Mouse (Mus musculus): ENCODE results near the gene Nrp1.

Nrp1 gene

GRCm38 (mm10) chr8:128417956-128418796 lies 59.8 kb downstream of the Nrp1 start:
- in situ Hi-C loops (cut with MboI), result no loop called here

- in situ Hi-C loops (cut with MboI), result no loop called here
These were observed 61.6 kb downstream of the Nrp1 start for GRCm38 (mm10) chr8:128419984-128420383.

GRCm38 (mm10) chr8:128420402-128420801 lies 62.0 kb downstream of the Nrp1 start:
- in situ Hi-C loops (cut with MboI), result no loop called here

DNA sequence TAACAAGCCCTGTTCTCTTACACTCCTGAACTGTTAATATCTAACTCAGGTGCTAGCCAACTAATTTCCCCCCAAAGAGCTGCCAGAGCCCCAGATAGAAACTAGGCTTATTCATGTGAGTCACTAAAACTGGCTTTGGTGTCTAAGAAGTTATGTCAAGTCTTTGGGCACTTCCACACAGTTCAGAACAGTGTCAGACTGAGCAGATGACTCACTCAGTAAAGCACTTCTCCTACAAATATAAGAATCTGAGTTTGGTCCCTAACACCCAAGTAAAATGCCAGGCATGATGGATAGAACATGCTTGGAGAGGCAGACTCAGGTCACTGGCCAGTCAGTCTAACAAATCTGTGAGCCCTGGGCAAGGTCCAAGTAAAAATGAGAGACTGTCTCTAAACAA lies 65.4 kb downstream of the Nrp1 start:
- in situ Hi-C loops (cut with MboI), result no loop called here

DNA sequence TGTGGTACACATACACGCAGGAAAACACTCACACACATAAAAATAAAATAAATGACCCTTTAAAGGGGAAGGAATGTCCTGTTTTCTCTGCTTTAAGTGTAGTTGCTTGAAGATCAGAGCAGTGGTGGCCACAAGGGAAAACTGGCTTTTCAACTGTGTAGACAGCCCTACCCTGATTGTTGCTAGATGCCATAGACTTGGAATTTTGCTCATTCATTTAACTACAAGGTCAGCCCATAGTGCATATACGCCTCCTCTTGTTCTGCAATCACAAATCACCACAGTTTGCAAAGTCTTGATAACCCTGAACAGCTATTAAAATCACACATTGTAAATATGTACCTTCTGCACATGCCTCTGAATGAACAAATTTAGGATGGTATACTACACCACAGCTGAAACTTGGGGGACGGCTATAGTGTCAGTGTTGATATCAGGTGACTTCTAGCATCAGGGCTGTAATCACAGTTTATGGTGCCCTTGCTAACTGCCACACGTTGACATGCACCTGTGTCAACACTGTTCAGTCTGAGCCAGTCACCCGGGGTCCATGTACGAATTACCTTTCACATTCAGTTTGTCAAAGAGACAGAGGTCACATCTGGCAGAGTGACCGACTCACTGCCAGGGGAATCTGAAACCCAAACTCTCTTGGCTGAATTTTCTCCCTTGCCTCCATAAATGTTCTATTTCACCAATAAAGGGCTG lies 66.4 kb downstream of the Nrp1 start:
- in situ Hi-C loops (cut with MboI), result no loop called here

DNA sequence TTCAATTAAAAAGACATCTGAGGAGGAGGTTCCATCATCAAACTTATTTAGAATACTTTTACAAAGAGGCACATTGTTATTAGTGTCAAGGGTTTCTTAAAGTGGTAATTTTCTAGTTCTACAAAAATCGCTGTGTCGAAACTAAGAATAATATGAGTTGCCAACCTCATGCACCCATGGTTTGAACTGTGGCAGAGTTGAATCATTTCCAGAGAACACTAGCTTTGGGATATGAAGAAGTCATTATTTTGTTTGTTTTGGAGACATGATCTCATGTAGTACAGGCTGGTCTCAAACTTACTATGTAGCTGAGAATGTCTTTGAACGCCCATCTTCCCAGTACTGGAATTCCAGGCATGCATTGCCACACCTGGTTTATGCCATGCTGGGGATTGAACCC lies 68.7 kb downstream of the Nrp1 start:
- in situ Hi-C loops (cut with MboI), result no loop called here

- in situ Hi-C loops (cut with MboI), result no loop called here
These were observed 70.6 kb downstream of the Nrp1 start for GRCm38 (mm10) chr8:128428971-128429370.

- in situ Hi-C loops (cut with MboI), result no loop called here
These were observed 72.7 kb downstream of the Nrp1 start for GRCm38 (mm10) chr8:128431082-128431481.

DNA sequence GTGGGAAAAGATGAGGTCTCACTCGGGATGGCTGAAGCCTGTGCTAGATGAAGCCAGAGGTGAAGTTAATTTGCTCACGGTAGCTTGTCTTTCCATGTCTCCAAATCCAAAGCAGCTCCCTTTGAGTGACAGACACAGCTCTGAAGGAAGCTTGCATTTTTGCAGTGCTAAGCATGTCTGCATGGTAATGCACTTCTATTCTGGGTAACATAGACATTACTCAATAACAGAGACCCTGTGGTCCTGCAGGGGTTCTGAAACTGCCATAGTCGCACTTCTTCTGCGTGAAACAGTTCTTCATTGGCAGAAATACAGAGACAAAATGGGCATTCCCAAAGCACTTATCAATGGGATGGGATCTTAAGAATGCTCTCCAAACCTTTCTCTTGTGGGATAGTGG lies 77.3 kb downstream of the Nrp1 start:
- in situ Hi-C loops (cut with MboI), result no loop called here

DNA sequence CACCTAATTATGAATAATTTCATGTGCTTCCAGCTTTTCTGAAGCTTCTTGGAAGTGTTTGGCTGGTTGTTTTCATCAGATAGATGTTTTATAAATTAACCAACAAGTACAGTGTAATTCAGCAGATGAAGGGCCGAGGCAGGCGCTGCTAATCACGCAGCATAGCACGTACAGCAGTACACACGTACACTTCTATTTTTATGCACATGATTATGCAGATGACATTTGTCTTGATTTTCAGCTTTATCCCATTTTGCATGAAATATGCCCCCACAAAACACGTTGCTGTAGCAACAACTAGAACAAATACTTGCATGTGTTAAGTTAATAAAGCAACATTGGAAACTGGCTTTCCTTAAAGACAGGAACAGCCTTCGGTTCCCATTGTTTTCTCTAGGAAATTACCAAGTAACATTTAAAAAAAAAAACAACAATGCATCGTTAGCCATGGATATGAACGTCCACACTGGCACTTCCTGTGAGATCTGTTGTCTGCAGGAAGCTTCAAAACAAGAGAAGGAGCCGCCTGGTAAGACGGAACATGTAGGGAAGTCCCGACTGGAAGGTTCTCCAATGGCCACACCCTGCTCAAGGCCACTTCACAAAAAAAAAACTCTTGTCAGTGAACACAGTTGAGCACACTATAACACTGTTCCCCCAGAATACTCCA lies 78.9 kb downstream of the Nrp1 start:
- in situ Hi-C loops (cut with MboI), result no loop called here

- in situ Hi-C loops (cut with MboI), result no loop called here
These were observed 83.0 kb downstream of the Nrp1 start for GRCm38 (mm10) chr8:128441407-128441806.

- in situ Hi-C loops (cut with MboI), result no loop called here
These were observed 87.2 kb downstream of the Nrp1 start for GRCm38 (mm10) chr8:128445596-128445995.

- in situ Hi-C loops (cut with MboI), result no loop called here
These were observed 88.2 kb downstream of the Nrp1 start for GRCm38 (mm10) chr8:128446636-128447035.

DNA sequence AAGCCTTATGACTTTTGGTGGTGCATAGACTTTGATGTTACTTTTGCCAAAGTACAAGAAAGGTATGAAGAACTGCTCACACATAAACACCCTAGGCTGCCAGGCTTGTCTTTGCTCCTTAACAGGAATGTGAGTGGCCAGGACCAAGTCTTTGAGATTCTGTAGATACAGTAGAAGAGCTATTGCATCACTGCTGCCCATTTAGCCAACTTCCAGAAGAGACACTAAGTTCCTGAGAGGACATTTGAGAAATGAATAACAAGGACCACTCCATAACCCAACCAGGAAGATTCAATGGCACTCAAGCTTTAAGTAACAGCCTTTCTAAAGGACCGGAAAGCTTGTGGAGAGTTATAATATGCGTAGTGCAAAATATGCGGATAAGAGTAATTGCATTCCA lies 88.9 kb downstream of the Nrp1 start:
- in situ Hi-C loops (cut with MboI), result no loop called here

- in situ Hi-C loops (cut with MboI), result no loop called here
These were observed 92.1 kb downstream of the Nrp1 start for GRCm38 (mm10) chr8:128450390-128451032.

DNA sequence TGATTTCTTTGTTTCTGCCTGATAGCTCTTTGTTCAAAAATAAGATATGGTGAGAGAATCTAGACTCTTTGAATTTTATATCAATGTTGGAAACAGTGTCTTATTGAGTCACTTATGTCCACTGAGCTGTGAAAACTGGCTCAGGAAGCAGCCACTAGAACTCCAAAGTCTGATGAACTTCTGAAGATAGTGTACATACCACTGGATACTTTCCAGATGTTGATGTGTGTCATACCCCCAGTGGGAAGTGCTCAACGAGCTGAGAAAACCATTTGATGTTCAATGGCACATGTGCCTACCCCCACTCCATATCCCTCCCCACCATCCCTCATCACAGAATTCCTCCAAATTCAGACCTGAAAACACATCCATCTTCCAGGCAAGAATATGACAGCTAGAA lies 92.7 kb downstream of the Nrp1 start:
- in situ Hi-C loops (cut with MboI), result no loop called here

DNA sequence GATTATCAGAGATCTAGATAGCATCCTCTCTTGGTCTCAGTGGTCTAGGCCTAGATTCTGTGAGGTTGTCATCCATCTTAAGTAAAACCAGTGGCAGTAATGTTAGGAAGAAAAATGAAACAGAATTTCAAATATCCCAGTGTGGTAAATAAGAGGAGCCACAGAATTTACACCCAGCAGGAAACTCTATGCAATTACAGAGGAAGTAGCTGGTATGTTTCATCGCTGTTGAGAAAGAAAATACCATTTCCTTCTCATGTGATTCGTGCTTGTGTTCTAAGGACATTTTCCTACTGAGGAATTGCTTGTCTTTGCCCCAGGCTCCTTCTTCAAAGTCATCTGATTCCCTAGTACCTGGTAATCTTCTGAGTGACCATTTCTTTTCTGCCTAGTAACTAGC lies 95.1 kb downstream of the Nrp1 start:
- in situ Hi-C loops (cut with MboI), result no loop called here

GRCm38 (mm10) chr8:128454026-128454425 lies 95.6 kb downstream of the Nrp1 start:
- in situ Hi-C loops (cut with MboI), result no loop called here

DNA sequence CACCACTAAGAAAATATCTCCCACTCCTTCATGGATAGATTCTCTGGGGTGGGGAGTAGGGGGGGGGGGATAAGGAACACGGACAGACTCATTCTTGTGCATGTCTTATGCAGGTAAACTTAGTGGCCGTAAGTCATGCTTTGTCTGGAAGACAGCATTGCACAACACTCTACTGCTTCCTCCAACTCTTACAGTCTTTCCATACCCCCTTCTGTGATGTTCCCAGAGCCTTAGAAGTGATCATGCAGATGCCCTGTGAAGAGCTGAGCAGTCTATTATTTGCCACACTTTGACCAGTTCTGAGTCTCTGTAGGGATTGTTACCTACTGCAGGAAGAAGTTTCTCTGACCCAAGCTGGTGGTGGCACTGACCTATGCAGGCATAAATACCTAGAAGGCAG lies 98.9 kb downstream of the Nrp1 start:
- in situ Hi-C loops (cut with MboI), result no loop called here

- in situ Hi-C loops (cut with MboI), result no loop called here
These were observed 101.3 kb downstream of the Nrp1 start for GRCm38 (mm10) chr8:128459704-128460103.

DNA sequence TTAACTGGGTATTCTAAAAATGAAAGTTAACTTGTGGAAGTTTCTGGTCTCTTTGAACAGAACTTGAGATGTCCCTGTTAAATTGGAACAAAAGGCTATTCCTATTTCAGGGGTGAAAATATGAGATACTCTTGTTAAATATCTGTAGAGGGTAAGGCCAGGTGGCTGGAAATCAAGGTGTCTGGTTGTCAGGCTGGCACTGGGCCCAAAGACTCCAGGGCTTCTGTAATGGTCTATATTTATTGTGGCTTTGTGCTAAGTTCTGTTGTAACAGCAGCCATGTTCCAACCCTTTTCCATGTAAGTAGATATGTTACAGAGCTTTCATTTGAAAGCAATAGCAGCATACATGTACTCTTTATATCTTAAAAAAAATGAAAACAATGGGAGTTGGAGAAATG lies 103.3 kb downstream of the Nrp1 start:
- in situ Hi-C loops (cut with MboI), result no loop called here

- in situ Hi-C loops (cut with MboI), result no loop called here
These were observed 104.8 kb downstream of the Nrp1 start for GRCm38 (mm10) chr8:128463162-128463561.
